Mouse (Mus musculus): ENCODE data around the gene Tln1.

GRCm38 (mm10) chr4:43567140-43567539 lies 4.6 kb upstream of the Tln1 start:
- TF ChIP-seq CTCF (IDR thresholded peaks at IDR 0.05; ENCODE audit: low read depth) (no peak), EP300 (IDR thresholded peaks at IDR 0.05; ENCODE audit: low read depth) (no peak)

All from liver, embryonic 14.5 days (tissue).